Mouse (Mus musculus): ENCODE data around the gene Gabpb1. TPM values are rescaled to one million over a fixed set of nuclear protein-coding genes. Genes with fewer than 3 reads are reported as not detected.

Gabpb1 gene
- total RNA-seq, 1 experiment, result 21.8 TPM

- no peak for DNase-seq (ENCODE audit: low read depth, low spot score)
- no peak overlapping the region for H3K27ac ChIP-seq (ENCODE audit: insufficient read depth, low read depth, low read length, poor library complexity, severe bottlenecking)
- no peak overlapping the region for H3K9ac ChIP-seq (ENCODE audit: insufficient read depth, low read depth, low read length, poor library complexity, severe bottlenecking)
- in situ Hi-C loops (cut with MboI; ENCODE audit: low sequenced_read_pairs in 2 of 2, unreplicated experiment in 2 of 2), result loop anchor here in 1 of 2 experiments (10.0 kb wide), 1 partner anchor 186 kb away; the partner anchor contains the start of gene Usp50
- H3K4me3 ChIP-seq (ENCODE audit: insufficient read depth in 1 of 2, low read depth in 1 of 2, low read length in 2 of 2, poor library complexity in 1 of 2, severe bottlenecking in 1 of 2), result no peak overlapping the region
- peaks cover 0 to 7% of the 10 kb centered on the region in 2 experiments; a peak in 1 of 4 replicates for H3K4me1 ChIP-seq (ENCODE audit: control insufficient read depth in 2 of 2, insufficient read depth in 2 of 2, low read length in 2 of 2, poor library complexity in 1 of 2)
- no peaks in the 10 kb centered on the region for H3K36me3 ChIP-seq (ENCODE audit: control insufficient read depth, insufficient read depth, low read length, poor library complexity, severe bottlenecking)
- no peaks in the 10 kb centered on the region for H3K9me3 ChIP-seq (ENCODE audit: control insufficient read depth, insufficient read depth, low read depth, low read length)
- TF ChIP-seq HCFC1 (IDR thresholded peaks at IDR 0.05; ENCODE audit: borderline replicate concordance, insufficient read depth, low read length) (no peak), CHD2 (IDR thresholded peaks at IDR 0.05; ENCODE audit: low read depth, low read length) (no peak), ZNF384 (IDR thresholded peaks at IDR 0.05; ENCODE audit: low read depth, low read length) (no peak), MAFK (IDR thresholded peaks at IDR 0.05; ENCODE audit: insufficient read depth, low read depth, low read length) (no peak), ZC3H11A (IDR thresholded peaks at IDR 0.05; ENCODE audit: borderline replicate concordance, low read depth, low read length) (no peak)
Measured at GRCm38 (mm10) chr2:126599005-126599404, 77.1 kb downstream of the Gabpb1 start.

- H3K27ac ChIP-seq (ENCODE audit: insufficient read depth, low read depth, low read length, poor library complexity, severe bottlenecking), result no peak overlapping the region
- no peaks in the 10 kb centered on the region for H3K36me3 ChIP-seq (ENCODE audit: control insufficient read depth, insufficient read depth, low read length, poor library complexity, severe bottlenecking)
- no peak for DNase-seq (ENCODE audit: low read depth, low spot score)
- no peaks in the 10 kb centered on the region for H3K9me3 ChIP-seq (ENCODE audit: control insufficient read depth, insufficient read depth, low read depth, low read length)
- H3K4me1 ChIP-seq (ENCODE audit: control insufficient read depth in 2 of 2, insufficient read depth in 2 of 2, low read length in 2 of 2, poor library complexity in 1 of 2), result peaks cover 0 to 7% of the 10 kb centered on the region in 2 experiments; a peak in 1 of 4 replicates
- in situ Hi-C loops (cut with MboI; ENCODE audit: low sequenced_read_pairs in 2 of 2, unreplicated experiment in 2 of 2), result loop anchor here in 1 of 2 experiments (10.0 kb wide), 1 partner anchor 186 kb away; the partner anchor contains the start of gene Usp50
- no peak for TF ChIP-seq MAFK (IDR thresholded peaks at IDR 0.05; ENCODE audit: insufficient read depth, low read depth, low read length)
- TF ChIP-seq ZNF384 (IDR thresholded peaks at IDR 0.05; ENCODE audit: low read depth, low read length), result no peak
- TF ChIP-seq CHD2 (IDR thresholded peaks at IDR 0.05; ENCODE audit: low read depth, low read length), result no peak
- no peak for TF ChIP-seq ZC3H11A (IDR thresholded peaks at IDR 0.05; ENCODE audit: borderline replicate concordance, low read depth, low read length)
- no peak for TF ChIP-seq HCFC1 (IDR thresholded peaks at IDR 0.05; ENCODE audit: borderline replicate concordance, insufficient read depth, low read length)
- H3K4me3 ChIP-seq (ENCODE audit: insufficient read depth in 1 of 2, low read depth in 1 of 2, low read length in 2 of 2, poor library complexity in 1 of 2, severe bottlenecking in 1 of 2), result no peak overlapping the region
- no peak overlapping the region for H3K9ac ChIP-seq (ENCODE audit: insufficient read depth, low read depth, low read length, poor library complexity, severe bottlenecking)
Measured at GRCm38 (mm10) chr2:126598359-126598758, 77.8 kb downstream of the Gabpb1 start.

- Histone ChIP-seq H3K4me3 (ENCODE audit: insufficient read depth in 1 of 2, low read depth in 1 of 2, low read length in 2 of 2, poor library complexity in 1 of 2, severe bottlenecking in 1 of 2) (no peak overlapping the region), H3K9me3 (ENCODE audit: control insufficient read depth, insufficient read depth, low read depth, low read length) (no peaks in the 10 kb centered on the region), H3K36me3 (ENCODE audit: control insufficient read depth, insufficient read depth, low read length, poor library complexity, severe bottlenecking) (no peaks in the 10 kb centered on the region), H3K9ac (ENCODE audit: insufficient read depth, low read depth, low read length, poor library complexity, severe bottlenecking) (no peak overlapping the region), H3K27ac (ENCODE audit: insufficient read depth, low read depth, low read length, poor library complexity, severe bottlenecking) (no peak overlapping the region), H3K4me1 (ENCODE audit: control insufficient read depth in 2 of 2, insufficient read depth in 2 of 2, low read length in 2 of 2, poor library complexity in 1 of 2) (peaks cover 0 to 7% of the 10 kb centered on the region in 2 experiments; a peak in 1 of 4 replicates)
- no peak for DNase-seq (ENCODE audit: low read depth, low spot score)
- in situ Hi-C loops (cut with MboI; ENCODE audit: low sequenced_read_pairs in 2 of 2, unreplicated experiment in 2 of 2), result loop anchor here in 1 of 2 experiments (10.0 kb wide), 1 partner anchor 187 kb away; the partner anchor contains the start of gene Usp50
- TF ChIP-seq MAFK (IDR thresholded peaks at IDR 0.05; ENCODE audit: insufficient read depth, low read depth, low read length) (no peak), CHD2 (IDR thresholded peaks at IDR 0.05; ENCODE audit: low read depth, low read length) (no peak), HCFC1 (IDR thresholded peaks at IDR 0.05; ENCODE audit: borderline replicate concordance, insufficient read depth, low read length) (no peak), ZNF384 (IDR thresholded peaks at IDR 0.05; ENCODE audit: low read depth, low read length) (no peak), ZC3H11A (IDR thresholded peaks at IDR 0.05; ENCODE audit: borderline replicate concordance, low read depth, low read length) (no peak)
Measured at GRCm38 (mm10) chr2:126597279-126598241, 78.6 kb downstream of the Gabpb1 start.

- no peak for TF ChIP-seq HCFC1 (IDR thresholded peaks at IDR 0.05; ENCODE audit: borderline replicate concordance, insufficient read depth, low read length)
- TF ChIP-seq MAFK (IDR thresholded peaks at IDR 0.05; ENCODE audit: insufficient read depth, low read depth, low read length), result peak; percentile 63
- in situ Hi-C loops (cut with MboI; ENCODE audit: low sequenced_read_pairs in 2 of 2, unreplicated experiment in 2 of 2), result loop anchor here in 1 of 2 experiments (10.0 kb wide), 1 partner anchor 188 kb away; the partner anchor contains the start of gene Usp50
- DNase-seq (ENCODE audit: low read depth, low spot score), result no peak
- H3K4me1 ChIP-seq (ENCODE audit: control insufficient read depth in 2 of 2, insufficient read depth in 2 of 2, low read length in 2 of 2, poor library complexity in 1 of 2), result peaks cover 0 to 7% of the 10 kb centered on the region in 2 experiments; a peak in 1 of 4 replicates
- no peaks in the 10 kb centered on the region for H3K36me3 ChIP-seq (ENCODE audit: control insufficient read depth, insufficient read depth, low read length, poor library complexity, severe bottlenecking)
- no peaks in the 10 kb centered on the region for H3K9me3 ChIP-seq (ENCODE audit: control insufficient read depth, insufficient read depth, low read depth, low read length)
- H3K4me3 ChIP-seq (ENCODE audit: insufficient read depth in 1 of 2, low read depth in 1 of 2, low read length in 2 of 2, poor library complexity in 1 of 2, severe bottlenecking in 1 of 2), result no peak overlapping the region
- H3K27ac ChIP-seq (ENCODE audit: insufficient read depth, low read depth, low read length, poor library complexity, severe bottlenecking), result no peak overlapping the region
- H3K9ac ChIP-seq (ENCODE audit: insufficient read depth, low read depth, low read length, poor library complexity, severe bottlenecking), result no peak overlapping the region
Measured at GRCm38 (mm10) chr2:126596347-126597072, 79.6 kb downstream of the Gabpb1 start.
